Mouse (Mus musculus) myocyte (in vitro differentiated cells): ENCODE measurements around the gene Foxm1.

Experiments used
- E2F4 ChIP-seq: IDR thresholded peaks from one replicate; pipeline ENCODE4 v1.6.1; 2011; ENCODE audit warnings: mild to moderate bottlenecking, control low read depth, moderate library complexity; ENCODE audit not compliant: insufficient read depth
- REST ChIP-seq: IDR thresholded peaks from one replicate; pipeline ENCODE4 v1.6.1; 2011; ENCODE audit warnings: mild to moderate bottlenecking, control low read depth, moderate library complexity; ENCODE audit not compliant: insufficient read depth, insufficient read length

DNA sequence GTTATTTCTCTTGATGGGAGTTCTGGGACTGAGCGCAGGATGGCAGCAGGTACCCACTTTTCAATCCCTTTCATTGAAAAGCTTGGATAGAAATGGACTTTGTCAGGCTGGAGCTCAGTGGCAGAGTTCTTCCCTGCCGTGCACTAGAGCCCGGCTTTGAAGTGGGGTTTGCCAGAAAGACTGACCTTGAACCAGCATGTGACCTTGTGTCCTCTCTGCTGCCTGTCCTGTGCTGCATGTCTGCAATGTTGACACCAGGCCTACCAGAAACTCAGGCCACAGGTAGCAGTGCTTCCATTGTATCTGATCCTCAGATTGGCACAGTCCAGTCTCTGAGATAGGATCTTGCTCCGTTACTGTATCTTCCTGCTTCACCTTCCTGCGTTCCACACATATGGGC is 7.3 kb downstream of the Foxm1 start:
- TF ChIP-seq REST (no peak), E2F4 (no peak)
